Mouse (Mus musculus) hindbrain, embryonic 13.5 days (tissue): ENCODE measurements at regions not wholly inside any gene's neighbourhood (a gene's known extent, or its start where the extent isn't known, plus 50 kb on each side); places are given as distances from the start of the nearest gene placed in this dataset.

Source experiments
- ATAC-seq: fragments of 200-750 bp; cut with Nextera tagmentation; 2 replicates; pipeline ENCODE4 v1.8.0; 2017; ENCODE audit warnings: moderate TSS enrichment; ENCODE audit not compliant: low FRiP score
- H3K27ac ChIP-seq: fragments of 300-500 bp; sonication (generic); 2 replicates; pipeline ENCODE4 v1.5.1; 2015; ENCODE audit warnings: inconsistent platforms, mild to moderate bottlenecking, moderate library complexity
- H3K27me3 ChIP-seq: fragments of 300-500 bp; sonication (generic); 2 replicates; pipeline ENCODE4 v1.6.1; 2015; ENCODE audit warnings: mild to moderate bottlenecking, inconsistent platforms
- H3K36me3 ChIP-seq: fragments of 300-500 bp; sonication (generic); 2 replicates; pipeline ENCODE4 v1.6.1; 2015; ENCODE audit warnings: mild to moderate bottlenecking, inconsistent platforms
- H3K4me1 ChIP-seq: fragments of 300-500 bp; sonication (generic); replicated peaks from 2 replicates; pipeline ENCODE4 v1.6.1; 2015; ENCODE audit warnings: inconsistent platforms
- H3K4me2 ChIP-seq: fragments of 300-500 bp; sonication (generic); 2 replicates; pipeline ENCODE4 v1.6.1; 2015; ENCODE audit warnings: inconsistent platforms, mild to moderate bottlenecking, moderate library complexity
- H3K4me3 ChIP-seq: fragments of 300-500 bp; sonication (generic); 2 replicates; pipeline ENCODE4 v1.5.1; 2015; ENCODE audit warnings: mild to moderate bottlenecking, inconsistent platforms
- H3K9ac ChIP-seq: fragments of 300-500 bp; sonication (generic); 2 replicates; pipeline ENCODE4 v1.6.1; 2015; ENCODE audit warnings: mild to moderate bottlenecking, inconsistent platforms
- H3K9me3 ChIP-seq: fragments of 300-500 bp; sonication (generic); 2 replicates; pipeline ENCODE4 v1.6.1; 2016; ENCODE audit warnings: inconsistent platforms
- WGBS: fragments of 180-500 bp; shearing (Covaris S2); methylation state at CpG from one replicate; pipeline ENCODE4 v1.1.7; 2015; 5-methylcytosine and 5-hydroxymethylcytosine counted together

- Histone ChIP-seq H3K4me3 (no peak overlapping the region), H3K4me2 (no peak overlapping the region), H3K9ac (no peak overlapping the region), H3K4me1 (no peaks in the 10 kb centered on the region), H3K9me3 (no peaks in the 10 kb centered on the region), H3K27me3 (no peaks in the 10 kb centered on the region), H3K36me3 (no peaks in the 10 kb centered on the region), H3K27ac (no peak overlapping the region)
- 83% methylated on average over 2 of the region's 2 CpGs for WGBS
- ATAC-seq = no peak
Observed at GRCm38 (mm10) chr12:21476516-21476915, 59.1 kb upstream of the Ywhaq start.

GRCm38 (mm10) chr12:21472951-21473710 lies 55.7 kb upstream of the Ywhaq start:
- 0 out of 2 replicates have a peak, but pooled peaks have one; percentile 24 for ATAC-seq
- no peak overlapping the region for H3K4me3 ChIP-seq
- H3K4me2 ChIP-seq = no peak overlapping the region
- H3K4me1 ChIP-seq = no peaks in the 10 kb centered on the region
- WGBS = 90% methylated on average over 6 of the region's 6 CpGs
- H3K9ac ChIP-seq = no peak overlapping the region
- no peaks in the 10 kb centered on the region for H3K36me3 ChIP-seq
- H3K27me3 ChIP-seq = no peaks in the 10 kb centered on the region
- H3K9me3 ChIP-seq = no peaks in the 10 kb centered on the region
- H3K27ac ChIP-seq = no peak overlapping the region

GRCm38 (mm10) chr12:21472487-21472886 lies 55.0 kb upstream of the Ywhaq start:
- no peak for ATAC-seq
- H3K9me3 ChIP-seq = no peaks in the 10 kb centered on the region
- H3K27ac ChIP-seq = no peak overlapping the region
- no peaks in the 10 kb centered on the region for H3K27me3 ChIP-seq
- H3K36me3 ChIP-seq = no peaks in the 10 kb centered on the region
- H3K4me2 ChIP-seq = no peak overlapping the region
- no peak overlapping the region for H3K4me3 ChIP-seq
- H3K9ac ChIP-seq = no peak overlapping the region
- H3K4me1 ChIP-seq = no peaks in the 10 kb centered on the region
- WGBS = 64% methylated on average over 4 of the region's 4 CpGs

- Histone ChIP-seq H3K9me3 (no peaks in the 10 kb centered on the region), H3K36me3 (no peaks in the 10 kb centered on the region), H3K27me3 (no peaks in the 10 kb centered on the region), H3K4me2 (no peak overlapping the region), H3K4me1 (no peaks in the 10 kb centered on the region), H3K4me3 (no peak overlapping the region), H3K27ac (no peak overlapping the region), H3K9ac (no peak overlapping the region)
- WGBS = 85% methylated on average over 7 of the region's 7 CpGs
- no peak for ATAC-seq
Observed at GRCm38 (mm10) chr12:21471986-21472385, 54.5 kb upstream of the Ywhaq start.

- Histone ChIP-seq H3K4me3 (no peak overlapping the region), H3K9ac (no peak overlapping the region), H3K27me3 (no peaks in the 10 kb centered on the region), H3K4me2 (no peak overlapping the region), H3K4me1 (no peaks in the 10 kb centered on the region), H3K9me3 (no peaks in the 10 kb centered on the region), H3K27ac (no peak overlapping the region), H3K36me3 (no peaks in the 10 kb centered on the region)
- no peak for ATAC-seq
- WGBS = 97% methylated on average over 3 of the region's 3 CpGs
Observed at GRCm38 (mm10) chr12:21470286-21470685, 52.8 kb upstream of the Ywhaq start.
